Mouse (Mus musculus) MEL (cell line): ENCODE data around the gene Atxn7l1. TPM values are rescaled to one million over a fixed set of nuclear protein-coding genes. Genes with fewer than 3 reads are reported as not detected.
A peak's percentile ranks its signal among the peaks of the same experiment; 100 is the strongest.

Experiments used
- DNase-seq: peaks from one replicate; pipeline ENCODE4 v3.0.0; 2011; ENCODE audit warnings: low read depth, low spot score
- H3K27ac ChIP-seq: 2 replicates; pipeline ENCODE4 v1.5.1; 2012; ENCODE audit warnings: low read depth, mild to moderate bottlenecking, control low read depth, low read length, moderate library complexity; ENCODE audit not compliant: control insufficient read depth
- H3K27me3 ChIP-seq, 2 experiments: fragments of 150-350 bp in 1 of 2; sonication (generic) in 1 of 2; 2 replicates each; pipeline ENCODE4 v1.6.1; 2012; ENCODE audit warnings: low read length in 2 of 2, mild to moderate bottlenecking in 2 of 2, improper control_type of control experiment in 1 of 2, moderate library complexity in 1 of 2; ENCODE audit not compliant: insufficient read depth in 2 of 2, control insufficient read depth in 1 of 2
- H3K36me3 ChIP-seq, 2 experiments: 2 replicates each; pipeline ENCODE4 v1.6.1; 2012 to 2014; ENCODE audit warnings: low read length in 2 of 2, improper control_type of control experiment in 1 of 2, inconsistent platforms in 1 of 2, mild to moderate bottlenecking in 1 of 2; ENCODE audit not compliant: insufficient read depth in 2 of 2, control insufficient read depth in 1 of 2
- H3K4me1 ChIP-seq, 2 experiments: fragments of 150-350 bp in 1 of 2; sonication (generic) in 1 of 2; 2 replicates each; pipeline ENCODE4 v1.6.1; 2012; ENCODE audit warnings: low read length in 2 of 2, improper control_type of control experiment in 1 of 2, mild to moderate bottlenecking in 1 of 2; ENCODE audit not compliant: insufficient read depth in 2 of 2, control insufficient read depth in 1 of 2
- H3K4me3 ChIP-seq, 2 experiments: fragments of 150-350 bp in 1 of 2; sonication (generic) in 1 of 2; 2 replicates each; pipeline ENCODE4 v1.5.1; 2012; ENCODE audit warnings: low read depth in 2 of 2, low read length in 2 of 2, mild to moderate bottlenecking in 2 of 2, moderate library complexity in 2 of 2, control low read depth in 1 of 2, improper control_type of control experiment in 1 of 2; ENCODE audit not compliant: control insufficient read depth in 1 of 2, insufficient read depth in 1 of 2
- H3K79me2 ChIP-seq: 2 replicates; pipeline ENCODE4 v1.6.1; 2012; ENCODE audit warnings: mild to moderate bottlenecking, low read length, moderate library complexity; ENCODE audit not compliant: control insufficient read depth, poor library complexity, insufficient read depth
- H3K9ac ChIP-seq: 2 replicates; pipeline ENCODE4 v1.6.1; 2012; ENCODE audit warnings: low read depth, mild to moderate bottlenecking, control low read depth, low read length, moderate library complexity; ENCODE audit not compliant: control insufficient read depth, poor library complexity, severe bottlenecking
- H3K9me3 ChIP-seq: fragments of 150-350 bp; sonication (generic); replicated peaks from 2 replicates; pipeline ENCODE4 v1.6.1; 2012; ENCODE audit warnings: mild to moderate bottlenecking, low read length, improper control_type of control experiment, moderate library complexity; ENCODE audit not compliant: insufficient read depth
- CHD1 ChIP-seq: IDR thresholded peaks from 2 replicates; pipeline ENCODE4 v1.6.1; 2012; ENCODE audit warnings: low read depth, mild to moderate bottlenecking, inconsistent platforms, low read length, improper control_type of control experiment
- E2F4 ChIP-seq: IDR thresholded peaks from 2 replicates; pipeline ENCODE4 v1.6.1; 2011; ENCODE audit warnings: low read depth, low read length, improper control_type of control experiment, borderline replicate concordance
- ETS1 ChIP-seq: IDR thresholded peaks from 2 replicates; pipeline ENCODE4 v1.6.1; 2012; ENCODE audit warnings: low read depth, mild to moderate bottlenecking, inconsistent platforms, low read length, improper control_type of control experiment, moderate library complexity
- GATA1 ChIP-seq: IDR thresholded peaks from 2 replicates; pipeline ENCODE4 v1.6.1; 2011; ENCODE audit warnings: low read depth, low read length, improper control_type of control experiment
- HCFC1 ChIP-seq: IDR thresholded peaks from 2 replicates; pipeline ENCODE4 v1.6.1; 2012; ENCODE audit warnings: low read depth, mild to moderate bottlenecking, inconsistent platforms, low read length, improper control_type of control experiment, moderate library complexity
- KAT2A ChIP-seq: conservative IDR thresholded peaks from 2 replicates; pipeline ENCODE4 v1.6.1; 2012; ENCODE audit warnings: low read depth, low read length, improper control_type of control experiment, inconsistent platforms
- MAFK ChIP-seq: IDR thresholded peaks from 2 replicates; pipeline ENCODE4 v1.6.1; 2011; ENCODE audit warnings: low read depth, mild to moderate bottlenecking, low read length, improper control_type of control experiment, borderline replicate concordance
- MAX ChIP-seq: IDR thresholded peaks from 2 replicates; pipeline ENCODE4 v1.6.1; 2011; ENCODE audit warnings: low read length, improper control_type of control experiment
- MAZ ChIP-seq: IDR thresholded peaks from 2 replicates; pipeline ENCODE4 v1.6.1; 2012; ENCODE audit warnings: low read depth, mild to moderate bottlenecking, inconsistent platforms, low read length, improper control_type of control experiment
- MXI1 ChIP-seq: IDR thresholded peaks from 2 replicates; pipeline ENCODE4 v1.6.1; 2011; ENCODE audit warnings: mild to moderate bottlenecking, low read depth, low read length, improper control_type of control experiment
- MYB ChIP-seq: IDR thresholded peaks from 2 replicates; pipeline ENCODE4 v1.6.1; 2011; ENCODE audit warnings: mild to moderate bottlenecking, low read depth, low read length, improper control_type of control experiment
- NELFE ChIP-seq: IDR thresholded peaks from 2 replicates; pipeline ENCODE4 v1.6.1; 2011; ENCODE audit warnings: low read depth, low read length, improper control_type of control experiment
- NRF1 ChIP-seq: IDR thresholded peaks from 2 replicates; pipeline ENCODE4 v1.6.1; 2014; ENCODE audit warnings: low read depth, mild to moderate bottlenecking, inconsistent platforms, low read length, improper control_type of control experiment, moderate library complexity; ENCODE audit not compliant: poor library complexity, insufficient read depth, severe bottlenecking
- RCOR1 ChIP-seq: IDR thresholded peaks from 2 replicates; pipeline ENCODE4 v1.6.1; 2012; ENCODE audit warnings: low read depth, mild to moderate bottlenecking, inconsistent platforms, low read length, improper control_type of control experiment
- TAL1 ChIP-seq: IDR thresholded peaks from 2 replicates; pipeline ENCODE4 v1.6.1; 2012; ENCODE audit warnings: mild to moderate bottlenecking, inconsistent platforms, low read length, moderate library complexity, mixed read lengths
- TCF12 ChIP-seq: IDR thresholded peaks from 2 replicates; pipeline ENCODE4 v1.6.1; 2014; ENCODE audit warnings: low read depth, mild to moderate bottlenecking, inconsistent platforms, low read length, improper control_type of control experiment, moderate library complexity
- USF1 ChIP-seq: IDR thresholded peaks from 2 replicates; pipeline ENCODE4 v1.6.1; 2014; ENCODE audit warnings: low read depth, mild to moderate bottlenecking, inconsistent platforms, low read length, improper control_type of control experiment, moderate library complexity
- USF2 ChIP-seq, 2 experiments: IDR thresholded peaks; 2 replicates each; pipeline ENCODE4 v1.6.1; 2011 to 2012; ENCODE audit warnings: improper control_type of control experiment in 2 of 2, low read length in 2 of 2, borderline replicate concordance in 1 of 2, inconsistent platforms in 1 of 2, low read depth in 1 of 2, mild to moderate bottlenecking in 1 of 2; ENCODE audit not compliant: insufficient read depth in 1 of 2
- ZKSCAN1 ChIP-seq: IDR thresholded peaks from 2 replicates; pipeline ENCODE4 v1.6.1; 2012; ENCODE audit warnings: low read depth, mild to moderate bottlenecking, inconsistent platforms, low read length, improper control_type of control experiment, moderate library complexity
- polyA plus RNA-seq, 2 experiments: library from polyadenylated mRNA; stranded (reverse) in 1 of 2; unstranded in 1 of 2; fragments of >175 nt in 1 of 2; fragments of >200 nt in 1 of 2; gene quantifications; 2 replicates each; pipeline versions ENCODE4 v1.2.1 to v1.2.4; 2012; ENCODE audit warnings: low replicate concordance in 2 of 2, low read depth in 1 of 2; ENCODE audit not compliant: insufficient read length in 2 of 2, insufficient read depth in 1 of 2, missing spikeins in 1 of 2
- total RNA-seq: library from RNA; depleted of rRNA; stranded (reverse); fragments of 300-350 nt; gene quantifications from 2 replicates; pipeline ENCODE4 v1.2.3, GENCODE M21; 2012

Atxn7l1 gene
- total and polyA plus RNA-seq, 3 experiments, result 11.6 to 50.3 TPM; not detected in 1

DNA sequence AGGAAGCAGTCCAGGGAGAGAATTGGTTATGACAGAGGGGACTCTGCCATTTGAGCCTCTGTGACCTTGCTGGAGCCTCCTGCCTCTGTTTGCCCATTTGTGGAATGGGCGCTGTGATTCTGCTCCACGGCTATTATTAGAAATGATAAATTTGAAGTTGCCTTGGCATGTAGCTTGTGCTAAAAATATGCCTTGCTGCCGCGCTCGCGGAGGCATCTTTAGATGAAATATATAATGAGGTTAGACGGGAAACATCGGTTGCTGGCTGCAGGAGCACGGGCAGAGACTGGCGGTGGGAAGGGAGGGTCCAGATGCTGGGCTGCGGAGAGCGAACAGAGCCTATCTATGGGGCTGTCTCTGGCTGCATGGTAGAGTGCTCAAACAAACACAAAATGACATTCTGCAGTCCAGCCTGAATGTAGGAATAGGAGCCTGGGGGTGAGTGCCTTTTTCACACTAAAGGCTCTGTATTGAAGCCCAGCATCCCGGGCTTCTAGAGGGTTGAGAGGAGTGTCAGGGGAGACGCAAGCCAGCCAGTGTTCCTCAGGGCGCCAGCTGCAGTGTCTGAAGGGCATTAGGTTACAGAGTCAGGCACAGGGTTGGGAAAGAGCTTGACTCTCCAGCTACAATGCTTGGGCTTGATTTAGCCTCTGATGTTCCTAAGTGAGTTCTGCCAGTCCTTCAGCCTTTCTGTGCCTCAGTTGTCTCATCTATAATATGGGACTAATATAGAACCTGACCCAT is 96.8 kb downstream of the Atxn7l1 start:
- no peaks in the 10 kb centered on the region for H3K9me3 ChIP-seq
- H3K4me3 ChIP-seq, result no peak overlapping the region
- H3K4me1 ChIP-seq, result peaks cover 0 to 1% of the 10 kb centered on the region in 2 experiments; a peak in 1 of 4 replicates
- no peaks in the 10 kb centered on the region for H3K79me2 ChIP-seq
- H3K9ac ChIP-seq, result no peak overlapping the region
- TF ChIP-seq TAL1 (no peak), MAX (no peak), GATA1 (no peak), KAT2A (no peak)
- H3K36me3 ChIP-seq, result no peaks in the 10 kb centered on the region; a peak in 2 of 4 replicates
- H3K27ac ChIP-seq, result no peak overlapping the region
- DNase-seq, result no peak
- H3K27me3 ChIP-seq, result no peaks in the 10 kb centered on the region

DNA sequence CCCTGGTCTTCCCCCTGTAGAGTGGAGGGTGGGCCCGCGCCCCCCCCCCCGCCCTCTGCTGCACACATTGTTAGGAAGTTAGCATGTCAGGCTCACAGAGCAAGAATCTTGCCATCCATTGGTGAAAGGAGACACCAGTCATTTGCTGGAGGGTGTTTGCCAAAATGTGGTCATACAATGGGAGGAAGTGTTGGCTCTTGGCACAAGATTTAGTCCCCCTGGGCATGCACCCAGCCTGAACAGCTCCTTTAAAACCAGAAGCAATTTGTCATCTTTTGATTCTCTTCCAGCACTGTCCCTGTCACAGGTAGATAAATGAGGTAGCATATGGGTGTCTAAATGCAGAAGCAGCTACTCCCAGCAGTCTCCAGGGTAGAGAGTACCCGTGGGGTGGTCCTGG is 98.0 kb downstream of the Atxn7l1 start:
- Histone ChIP-seq H3K79me2 (no peaks in the 10 kb centered on the region), H3K4me1 (no peaks in the 10 kb centered on the region), H3K27ac (no peak overlapping the region), H3K4me3 (no peak overlapping the region), H3K27me3 (no peaks in the 10 kb centered on the region), H3K9ac (no peak overlapping the region), H3K9me3 (no peaks in the 10 kb centered on the region), H3K36me3 (no peaks in the 10 kb centered on the region; a peak in 2 of 4 replicates)
- DNase-seq, result peak; percentile 52
- no peak for TF ChIP-seq MAFK
- no peak for TF ChIP-seq HCFC1
- TF ChIP-seq ZKSCAN1, result no peak
- TF ChIP-seq E2F4, result no peak
- TF ChIP-seq NELFE, result no peak
- TF ChIP-seq ETS1, result peak; percentile 28; the same call in 1 of the 2 replicates
- peak; percentile 28; the same call in 1 of the 2 replicates for TF ChIP-seq TCF12

DNA sequence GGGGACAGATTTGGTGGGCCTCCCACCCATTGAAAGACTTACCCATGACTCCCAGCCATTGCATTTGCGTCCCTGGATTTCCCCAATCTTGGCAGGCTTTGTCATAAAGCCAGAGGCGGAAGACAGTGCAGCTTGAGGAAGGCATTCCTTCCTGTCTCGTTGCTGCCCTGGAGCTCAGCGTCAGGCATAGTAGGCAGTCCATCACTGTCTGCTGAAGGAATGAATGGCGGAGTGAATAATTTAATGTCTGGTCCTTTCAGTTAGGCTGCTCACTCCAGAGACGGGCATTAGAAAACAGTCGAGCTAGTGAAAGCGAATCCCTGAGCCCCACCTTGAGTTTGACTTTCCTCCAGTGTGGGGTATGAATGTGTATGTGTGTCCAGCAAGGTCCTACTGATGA is 99.4 kb downstream of the Atxn7l1 start:
- no peaks in the 10 kb centered on the region for H3K9me3 ChIP-seq
- H3K79me2 ChIP-seq, result no peaks in the 10 kb centered on the region
- H3K27ac ChIP-seq, result no peak overlapping the region
- no peak for DNase-seq
- H3K4me1 ChIP-seq, result no peaks in the 10 kb centered on the region
- TF ChIP-seq USF2 (IDR thresholded peaks at IDR 0.05; ENCODE audit: borderline replicate concordance in 1 of 2, insufficient read depth in 1 of 2, low read depth in 1 of 2, low read length in 2 of 2), result no peak
- no peak for TF ChIP-seq NRF1
- no peak for TF ChIP-seq RCOR1
- TF ChIP-seq MAZ, result no peak
- no peak for TF ChIP-seq USF1
- no peak for TF ChIP-seq MXI1
- TF ChIP-seq MAX, result no peak
- TF ChIP-seq MYB, result no peak
- TF ChIP-seq CHD1, result no peak
- H3K4me3 ChIP-seq, result no peak overlapping the region
- no peaks in the 10 kb centered on the region for H3K27me3 ChIP-seq
- no peak overlapping the region for H3K9ac ChIP-seq
- no peaks in the 10 kb centered on the region; a peak in 2 of 4 replicates for H3K36me3 ChIP-seq
